Mouse (Mus musculus): ENCODE results near the gene Rgs6. TPM values are rescaled to one million over a fixed set of nuclear protein-coding genes. Genes with fewer than 3 reads are reported as not detected.

The Rgs6 gene
- polyA plus RNA-seq, 1 experiment from 2014 or later, result 1.5 TPM

- no peaks in the 10 kb centered on the region for H3K9me3 ChIP-seq (ENCODE audit: control insufficient read depth, low read length)
- WGBS, result 70% methylated on average over 6 of the region's 6 CpGs
- H3K9ac ChIP-seq (ENCODE audit: low read length), result no peak overlapping the region
Observed at GRCm38 (mm10) chr12:82600406-82600805, 12.3 kb downstream of the Rgs6 start.

DNA sequence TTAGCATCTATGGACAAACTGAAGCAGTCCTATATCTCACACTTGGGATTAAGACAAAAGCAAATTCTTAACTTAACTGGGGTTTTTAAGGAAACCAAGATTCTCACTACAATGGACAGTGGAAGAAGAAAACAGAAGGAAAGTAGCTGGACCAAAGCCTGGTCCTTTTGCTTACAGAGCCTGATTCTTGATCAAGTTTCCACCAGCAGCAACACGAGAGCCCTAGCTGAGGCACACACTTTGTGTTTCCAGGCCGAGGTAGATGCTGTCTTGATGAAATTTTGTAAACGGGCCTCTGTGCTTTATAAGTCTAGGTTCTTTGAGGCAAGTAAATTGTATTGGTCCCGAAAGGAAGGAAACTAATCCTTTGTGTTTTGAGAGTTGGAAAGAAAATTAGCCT, 14.7 kb downstream of the Rgs6 start:
- Histone ChIP-seq H3K27me3 (ENCODE audit: control insufficient read depth, insufficient read depth, low read length) (no peaks in the 10 kb centered on the region), H3K4me1 (replicated peaks; ENCODE audit: control insufficient read depth, insufficient read depth) (no peaks in the 10 kb centered on the region), H3K4me2 (replicated peaks; ENCODE audit: low read depth) (no peak overlapping the region), H3K9me3 (ENCODE audit: control insufficient read depth, low read length) (no peaks in the 10 kb centered on the region), H3K9ac (ENCODE audit: low read length) (no peak overlapping the region), H3K36me3 (ENCODE audit: control insufficient read depth, insufficient read depth, low read length) (no peaks in the 10 kb centered on the region), H3K27ac (replicated peaks) (no peak overlapping the region), H3K4me3 (ENCODE audit: low read depth, low read length) (no peak overlapping the region)
- TF ChIP-seq EP300 (optimal IDR thresholded peaks at IDR 0.05) (no peak), CTCF (IDR thresholded peaks at IDR 0.05; ENCODE audit: low read depth) (no peak)
- WGBS, result 72% methylated on average over 4 of the region's 4 CpGs
- DNase-seq (ENCODE audit: low spot score) (no peak), ATAC-seq (ENCODE audit: low FRiP score, low TSS enrichment) (no peak)

More at GRCm38 (mm10) chr12:82600406-82600805, 12.3 kb downstream of the Rgs6 start:
- ATAC-seq (ENCODE audit: low FRiP score, low TSS enrichment) (no peak), DNase-seq (ENCODE audit: low spot score) (no peak)
- Histone ChIP-seq H3K4me2 (replicated peaks; ENCODE audit: low read depth) (no peak overlapping the region), H3K36me3 (ENCODE audit: control insufficient read depth, insufficient read depth, low read length) (no peaks in the 10 kb centered on the region), H3K27me3 (ENCODE audit: control insufficient read depth, insufficient read depth, low read length) (no peaks in the 10 kb centered on the region), H3K27ac (replicated peaks) (no peak overlapping the region), H3K4me1 (replicated peaks; ENCODE audit: control insufficient read depth, insufficient read depth) (no peaks in the 10 kb centered on the region), H3K4me3 (ENCODE audit: low read depth, low read length) (no peak overlapping the region)
- TF ChIP-seq EP300 (optimal IDR thresholded peaks at IDR 0.05) (no peak), CTCF (IDR thresholded peaks at IDR 0.05; ENCODE audit: low read depth) (no peak)

- H3K9ac ChIP-seq (ENCODE audit: low read length), result no peak overlapping the region
- DNase-seq (ENCODE audit: low spot score), result no peak
- no peak overlapping the region for H3K27ac ChIP-seq (replicated peaks)
- TF ChIP-seq EP300 (optimal IDR thresholded peaks at IDR 0.05), result no peak
- no peak for TF ChIP-seq CTCF (IDR thresholded peaks at IDR 0.05; ENCODE audit: low read depth)
- 71% methylated on average over 1 of the region's 1 CpGs for WGBS
- H3K4me3 ChIP-seq (ENCODE audit: low read depth, low read length), result no peak overlapping the region
- H3K9me3 ChIP-seq (ENCODE audit: control insufficient read depth, low read length), result no peaks in the 10 kb centered on the region
- no peaks in the 10 kb centered on the region for H3K36me3 ChIP-seq (ENCODE audit: control insufficient read depth, insufficient read depth, low read length)
- H3K27me3 ChIP-seq (ENCODE audit: control insufficient read depth, insufficient read depth, low read length), result no peaks in the 10 kb centered on the region
- no peaks in the 10 kb centered on the region for H3K4me1 ChIP-seq (replicated peaks; ENCODE audit: control insufficient read depth, insufficient read depth)
- ATAC-seq (ENCODE audit: low FRiP score, low TSS enrichment), result no peak
- H3K4me2 ChIP-seq (replicated peaks; ENCODE audit: low read depth), result no peak overlapping the region
Observed at GRCm38 (mm10) chr12:82603308-82603707, 15.2 kb downstream of the Rgs6 start.

DNA sequence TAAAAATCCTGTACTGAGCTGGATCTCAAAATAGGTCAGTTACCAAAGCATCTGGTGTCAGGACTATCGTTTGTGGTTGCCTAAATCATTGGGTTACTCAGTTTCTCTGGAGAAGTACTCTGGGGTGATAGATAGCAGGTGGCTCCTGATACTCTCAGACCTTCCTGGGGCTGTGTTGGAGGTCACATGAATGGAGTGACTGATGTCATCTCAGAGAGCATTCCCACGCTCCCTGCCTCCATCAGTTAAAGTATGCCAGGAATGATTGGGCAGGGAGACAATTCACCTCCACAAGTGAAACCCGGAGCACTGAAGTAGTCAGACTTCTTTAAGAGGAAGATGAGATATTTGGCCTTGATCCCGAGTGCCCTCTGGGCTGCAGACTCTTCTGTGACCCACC, 15.9 kb downstream of the Rgs6 start:
- ATAC-seq (ENCODE audit: low FRiP score, low TSS enrichment) (no peak), DNase-seq (ENCODE audit: low spot score) (no peak)
- Histone ChIP-seq H3K27ac (replicated peaks) (no peak overlapping the region), H3K9ac (ENCODE audit: low read length) (no peak overlapping the region), H3K4me3 (ENCODE audit: low read depth, low read length) (no peak overlapping the region), H3K27me3 (ENCODE audit: control insufficient read depth, insufficient read depth, low read length) (no peaks in the 10 kb centered on the region), H3K4me2 (replicated peaks; ENCODE audit: low read depth) (no peak overlapping the region), H3K4me1 (replicated peaks; ENCODE audit: control insufficient read depth, insufficient read depth) (no peaks in the 10 kb centered on the region), H3K36me3 (ENCODE audit: control insufficient read depth, insufficient read depth, low read length) (no peaks in the 10 kb centered on the region), H3K9me3 (ENCODE audit: control insufficient read depth, low read length) (no peaks in the 10 kb centered on the region)
- TF ChIP-seq CTCF (IDR thresholded peaks at IDR 0.05; ENCODE audit: low read depth), result no peak
- TF ChIP-seq EP300 (optimal IDR thresholded peaks at IDR 0.05), result no peak
- 45% methylated on average over 4 of the region's 4 CpGs for WGBS

DNA sequence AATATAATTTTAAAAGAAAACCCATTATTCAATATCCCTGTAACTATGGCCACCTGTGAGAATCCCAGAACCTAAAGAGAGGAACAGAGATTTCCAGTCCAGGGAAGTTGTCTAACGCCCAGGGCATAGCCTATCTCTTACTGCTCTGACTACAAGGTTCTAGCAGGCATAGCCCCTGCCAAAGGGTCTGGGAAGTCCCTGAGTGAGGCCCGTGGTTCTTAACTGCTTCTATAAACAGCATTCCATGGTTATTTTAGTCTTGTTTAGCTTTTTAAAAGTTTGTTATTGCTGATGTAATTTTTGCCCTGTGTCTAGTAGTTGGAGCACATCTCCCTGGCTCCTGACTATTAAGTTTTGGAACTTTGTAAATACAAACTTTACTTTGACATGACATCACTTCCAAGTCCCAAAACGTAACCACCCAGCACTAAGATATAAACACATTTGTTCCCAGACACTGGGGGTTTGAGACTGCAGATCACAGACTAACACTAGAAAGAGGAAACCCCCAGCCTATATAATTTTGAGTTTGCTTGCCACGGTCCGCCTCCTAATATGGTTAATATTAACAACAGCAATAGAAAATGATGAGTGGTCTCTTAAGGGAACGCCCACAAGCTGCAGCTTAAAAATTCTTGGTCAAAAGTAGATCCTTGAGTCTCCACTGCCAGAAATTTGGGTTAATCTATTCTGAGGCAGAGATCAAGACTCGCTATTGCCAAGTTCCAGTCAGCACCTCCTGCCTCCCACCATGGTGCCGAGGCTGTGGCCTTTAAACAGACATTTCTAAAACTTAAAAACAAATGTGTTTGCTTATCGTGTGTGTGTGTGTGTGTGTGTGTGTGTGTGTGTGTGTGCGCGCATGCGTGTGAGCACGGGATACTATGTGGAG, 24.9 kb downstream of the Rgs6 start:
- Histone ChIP-seq H3K36me3 (ENCODE audit: control insufficient read depth, insufficient read depth, low read length) (no peaks in the 10 kb centered on the region), H3K9me3 (ENCODE audit: control insufficient read depth, low read length) (no peaks in the 10 kb centered on the region), H3K27me3 (ENCODE audit: control insufficient read depth, insufficient read depth, low read length) (no peaks in the 10 kb centered on the region), H3K4me3 (ENCODE audit: low read depth, low read length) (no peak overlapping the region), H3K4me1 (replicated peaks; ENCODE audit: control insufficient read depth, insufficient read depth) (no peaks in the 10 kb centered on the region), H3K4me2 (replicated peaks; ENCODE audit: low read depth) (no peak overlapping the region), H3K9ac (ENCODE audit: low read length) (no peak overlapping the region), H3K27ac (replicated peaks) (0 out of 2 replicates have a peak overlapping the region, but pooled peaks have one; percentile 25)
- WGBS, result 57% methylated on average over 13 of the region's 13 CpGs
- DNase-seq (ENCODE audit: low spot score) (no peak), ATAC-seq (ENCODE audit: low FRiP score, low TSS enrichment) (peak; percentile 53; the same call in 1 of the 2 replicates)
- TF ChIP-seq EP300 (optimal IDR thresholded peaks at IDR 0.05) (no peak), CTCF (IDR thresholded peaks at IDR 0.05; ENCODE audit: low read depth) (no peak)

GRCm38 (mm10) chr12:82616486-82616812, 28.4 kb downstream of the Rgs6 start:
- 3% methylated on average over 19 of the region's 19 CpGs for WGBS

More at GRCm38 (mm10) chr12:82616486-82616812, 28.4 kb downstream of the Rgs6 start:
- ATAC-seq (ENCODE audit: low FRiP score, low TSS enrichment) (no peak; the same call in 1 of the 2 replicates), DNase-seq (ENCODE audit: low spot score) (no peak)
- H3K4me1 ChIP-seq (replicated peaks; ENCODE audit: control insufficient read depth, insufficient read depth), result no peaks in the 10 kb centered on the region
- peak overlapping the region; percentile 95 for H3K4me2 ChIP-seq (replicated peaks; ENCODE audit: low read depth)
- H3K9ac ChIP-seq (ENCODE audit: low read length), result peak overlapping the region; percentile 58
- no peak overlapping the region for H3K27ac ChIP-seq (replicated peaks)
- H3K36me3 ChIP-seq (ENCODE audit: control insufficient read depth, insufficient read depth, low read length), result no peaks in the 10 kb centered on the region
- H3K9me3 ChIP-seq (ENCODE audit: control insufficient read depth, low read length), result no peaks in the 10 kb centered on the region
- H3K27me3 ChIP-seq (ENCODE audit: control insufficient read depth, insufficient read depth, low read length), result no peaks in the 10 kb centered on the region; the same call in 1 of the 2 replicates
- peak overlapping the region; percentile 56 for H3K4me3 ChIP-seq (ENCODE audit: low read depth, low read length)
- TF ChIP-seq EP300 (optimal IDR thresholded peaks at IDR 0.05), result no peak
- no peak for TF ChIP-seq CTCF (IDR thresholded peaks at IDR 0.05; ENCODE audit: low read depth)

Measured in stomach, postnatal 0 days (tissue).